Mouse (Mus musculus): ENCODE measurements at regions not wholly inside any gene's neighbourhood (a gene's known extent, or its start where the extent isn't known, plus 50 kb on each side); places are given as distances from the start of the nearest gene placed in this dataset.

- TF ChIP-seq CTCF (IDR thresholded peaks at IDR 0.05) (no peak), EP300 (IDR thresholded peaks at IDR 0.05) (no peak)
These were observed 518.2 kb upstream of the Celf2 start for GRCm38 (mm10) chr2:8027571-8027970.
